Mouse (Mus musculus) limb, embryonic 15.5 days (tissue): ENCODE measurements at regions not wholly inside any gene's neighbourhood (a gene's known extent, or its start where the extent isn't known, plus 50 kb on each side); places are given as distances from the start of the nearest gene placed in this dataset.

Source experiments
- ATAC-seq: fragments of 200-750 bp; cut with Nextera tagmentation; 2 replicates; pipeline ENCODE4 v1.8.0; 2017; ENCODE audit warnings: low read depth, moderate TSS enrichment; ENCODE audit not compliant: insufficient number of reproducible peaks, low FRiP score, low TSS enrichment
- H3K27ac ChIP-seq: fragments of 300-500 bp; sonication (generic); 2 replicates; pipeline ENCODE4 v1.5.1; 2015; ENCODE audit warnings: moderate library complexity, mild to moderate bottlenecking, inconsistent platforms
- H3K27me3 ChIP-seq: fragments of 300-500 bp; sonication (generic); 2 replicates; pipeline ENCODE4 v1.6.1; 2015; ENCODE audit warnings: inconsistent platforms
- H3K36me3 ChIP-seq: fragments of 300-500 bp; sonication (generic); 2 replicates; pipeline ENCODE4 v1.6.1; 2015; ENCODE audit warnings: inconsistent platforms
- H3K4me1 ChIP-seq: fragments of 300-500 bp; sonication (generic); 2 replicates; pipeline ENCODE4 v1.6.1; 2015; ENCODE audit warnings: inconsistent platforms
- H3K4me2 ChIP-seq: fragments of 300-500 bp; sonication (generic); 2 replicates; pipeline ENCODE4 v1.6.1; 2015; ENCODE audit warnings: mild to moderate bottlenecking, inconsistent platforms
- H3K4me3 ChIP-seq: fragments of 300-500 bp; sonication (generic); 2 replicates; pipeline ENCODE4 v1.5.1; 2015; ENCODE audit warnings: mild to moderate bottlenecking, inconsistent platforms
- H3K9ac ChIP-seq: fragments of 300-500 bp; sonication (generic); 2 replicates; pipeline ENCODE4 v1.6.1; 2015; ENCODE audit warnings: inconsistent platforms
- H3K9me3 ChIP-seq: fragments of 300-500 bp; sonication (generic); 2 replicates; pipeline ENCODE4 v1.6.1; 2016; ENCODE audit warnings: inconsistent platforms
- WGBS: fragments of 180-500 bp; shearing (Covaris S2); methylation state at CpG from one replicate; pipeline ENCODE4 v1.1.7; 2015; 5-methylcytosine and 5-hydroxymethylcytosine counted together

- Histone ChIP-seq H3K9ac (no peak overlapping the region), H3K27ac (no peak overlapping the region), H3K4me2 (no peak overlapping the region), H3K27me3 (no peaks in the 10 kb centered on the region), H3K4me3 (no peak overlapping the region), H3K36me3 (no peaks in the 10 kb centered on the region), H3K9me3 (no peaks in the 10 kb centered on the region), H3K4me1 (0 out of 2 replicates have a peak, but pooled peaks cover 3% of the 10 kb centered on the region)
- no peak for ATAC-seq
- WGBS = 30% methylated on average over 4 of the region's 4 CpGs
These were observed 251.4 kb upstream of the Mon1b start for GRCm38 (mm10) chr8:113383974-113384373.

- 57% methylated on average over 2 of the region's 2 CpGs for WGBS
- Histone ChIP-seq H3K27ac (no peak overlapping the region), H3K4me1 (no peaks in the 10 kb centered on the region), H3K4me2 (no peak overlapping the region), H3K36me3 (no peaks in the 10 kb centered on the region), H3K27me3 (no peaks in the 10 kb centered on the region), H3K4me3 (no peak overlapping the region), H3K9me3 (no peaks in the 10 kb centered on the region), H3K9ac (no peak overlapping the region)
- ATAC-seq = no peak
These were observed 245.9 kb upstream of the Mon1b start for GRCm38 (mm10) chr8:113389504-113389903.

DNA sequence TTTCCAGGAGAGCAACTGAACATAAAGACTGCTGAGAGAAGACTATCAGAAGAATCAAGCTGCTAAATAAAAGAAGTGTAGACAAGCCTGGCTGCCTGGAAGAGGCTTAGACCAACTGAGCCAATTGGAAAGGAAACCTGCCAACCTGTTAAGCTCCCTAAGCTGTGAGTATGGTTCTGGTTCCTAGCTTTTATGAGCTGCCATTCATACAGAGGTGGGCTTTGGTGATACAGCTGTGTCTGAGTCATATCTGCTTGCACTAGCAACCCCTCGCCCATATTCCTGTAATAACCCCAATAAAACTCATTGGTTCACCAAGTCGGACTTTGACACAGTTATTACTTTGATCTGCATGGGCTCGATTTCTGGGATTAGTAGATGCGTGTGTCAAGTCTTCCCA is 245.3 kb upstream of the Mon1b start:
- 40% methylated on average over 4 of the region's 4 CpGs for WGBS
- Histone ChIP-seq H3K4me1 (no peaks in the 10 kb centered on the region), H3K36me3 (no peaks in the 10 kb centered on the region), H3K9me3 (no peaks in the 10 kb centered on the region), H3K27ac (no peak overlapping the region), H3K9ac (no peak overlapping the region), H3K27me3 (no peaks in the 10 kb centered on the region), H3K4me3 (no peak overlapping the region), H3K4me2 (no peak overlapping the region)
- ATAC-seq = peak; percentile 81

GRCm38 (mm10) chr8:113394319-113394718 is 241.1 kb upstream of the Mon1b start:
- ATAC-seq = no peak
- Histone ChIP-seq H3K9me3 (no peaks in the 10 kb centered on the region), H3K4me2 (no peak overlapping the region), H3K4me3 (no peak overlapping the region), H3K27ac (no peak overlapping the region), H3K9ac (no peak overlapping the region), H3K27me3 (no peaks in the 10 kb centered on the region), H3K4me1 (no peaks in the 10 kb centered on the region), H3K36me3 (no peaks in the 10 kb centered on the region)
- 77% methylated on average over 4 of the region's 4 CpGs for WGBS

- H3K27ac ChIP-seq = no peak overlapping the region
- ATAC-seq = no peak
- H3K4me2 ChIP-seq = no peak overlapping the region
- H3K9ac ChIP-seq = no peak overlapping the region
- WGBS = 45% methylated on average over 4 of the region's 4 CpGs
- no peaks in the 10 kb centered on the region for H3K9me3 ChIP-seq
- no peak overlapping the region for H3K4me3 ChIP-seq
- no peaks in the 10 kb centered on the region for H3K27me3 ChIP-seq
- no peaks in the 10 kb centered on the region for H3K36me3 ChIP-seq
- no peaks in the 10 kb centered on the region for H3K4me1 ChIP-seq
These were observed 230.2 kb upstream of the Mon1b start for GRCm38 (mm10) chr8:113405158-113405557.

DNA sequence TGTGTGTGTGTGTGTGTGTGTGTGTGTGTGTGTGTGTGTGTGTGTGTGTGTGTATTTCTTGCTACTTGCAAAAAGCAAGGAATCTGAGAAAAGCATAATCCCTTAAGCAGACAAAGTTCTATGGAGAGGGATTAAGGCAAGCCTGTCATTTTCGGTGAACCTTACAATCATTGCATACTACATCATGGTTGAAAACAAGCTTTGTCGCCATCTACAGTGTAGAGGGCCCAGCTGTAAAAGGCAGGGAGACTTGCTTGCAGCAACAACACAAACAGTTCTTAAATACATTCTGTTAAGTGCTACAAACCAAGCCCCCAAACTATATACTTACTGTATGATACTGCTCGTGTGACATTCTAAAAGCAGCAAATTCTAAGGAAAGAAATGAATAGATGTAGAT is 216.0 kb upstream of the Mon1b start:
- Histone ChIP-seq H3K4me1 (no peaks in the 10 kb centered on the region), H3K27ac (no peak overlapping the region), H3K27me3 (0 out of 2 replicates have a peak, but pooled peaks cover 3% of the 10 kb centered on the region), H3K36me3 (no peaks in the 10 kb centered on the region), H3K9ac (no peak overlapping the region), H3K9me3 (no peaks in the 10 kb centered on the region), H3K4me2 (no peak overlapping the region), H3K4me3 (no peak overlapping the region)
- ATAC-seq = no peak
- 82% methylated on average over 3 of the region's 3 CpGs for WGBS

- Histone ChIP-seq H3K36me3 (no peaks in the 10 kb centered on the region), H3K9ac (no peak overlapping the region), H3K4me2 (no peak overlapping the region), H3K27me3 (no peaks in the 10 kb centered on the region), H3K27ac (no peak overlapping the region), H3K4me3 (no peak overlapping the region), H3K4me1 (no peaks in the 10 kb centered on the region), H3K9me3 (no peaks in the 10 kb centered on the region)
- ATAC-seq = no peak
- 75% methylated on average over 2 of the region's 2 CpGs for WGBS
These were observed 212.7 kb upstream of the Mon1b start for GRCm38 (mm10) chr8:113422651-113423050.

- Histone ChIP-seq H3K36me3 (no peaks in the 10 kb centered on the region), H3K27me3 (no peaks in the 10 kb centered on the region), H3K4me1 (no peaks in the 10 kb centered on the region), H3K4me3 (no peak overlapping the region), H3K27ac (no peak overlapping the region), H3K9me3 (no peaks in the 10 kb centered on the region), H3K9ac (no peak overlapping the region), H3K4me2 (no peak overlapping the region)
- WGBS = 56% methylated on average over 7 of the region's 7 CpGs
- ATAC-seq = no peak
These were observed 196.3 kb upstream of the Mon1b start for GRCm38 (mm10) chr8:113439088-113439487.

DNA sequence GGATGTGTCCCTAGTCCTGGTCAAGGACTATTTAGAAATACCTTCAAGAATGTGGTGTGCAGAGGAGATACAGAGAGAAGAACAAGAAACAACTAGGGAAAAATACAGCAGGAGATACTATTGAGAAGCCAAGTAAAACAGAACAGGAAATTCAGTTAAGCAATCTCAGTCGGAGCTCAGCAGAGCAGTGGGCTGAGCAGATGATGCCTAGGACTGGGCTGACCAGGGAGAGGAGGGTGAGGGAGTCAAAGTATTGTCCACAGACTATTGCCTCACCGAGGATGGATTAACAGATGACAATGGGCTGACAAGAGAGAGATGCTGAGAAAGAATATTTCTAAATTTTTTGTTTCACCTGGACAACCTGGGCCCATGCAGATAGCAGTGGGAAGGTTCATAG is 181.4 kb upstream of the Mon1b start:
- Histone ChIP-seq H3K4me2 (no peak overlapping the region), H3K4me3 (no peak overlapping the region), H3K27me3 (no peaks in the 10 kb centered on the region), H3K36me3 (no peaks in the 10 kb centered on the region), H3K9me3 (no peaks in the 10 kb centered on the region), H3K9ac (no peak overlapping the region), H3K4me1 (no peaks in the 10 kb centered on the region), H3K27ac (no peak overlapping the region)
- 87% methylated on average over 2 of the region's 2 CpGs for WGBS
- no peak for ATAC-seq

DNA sequence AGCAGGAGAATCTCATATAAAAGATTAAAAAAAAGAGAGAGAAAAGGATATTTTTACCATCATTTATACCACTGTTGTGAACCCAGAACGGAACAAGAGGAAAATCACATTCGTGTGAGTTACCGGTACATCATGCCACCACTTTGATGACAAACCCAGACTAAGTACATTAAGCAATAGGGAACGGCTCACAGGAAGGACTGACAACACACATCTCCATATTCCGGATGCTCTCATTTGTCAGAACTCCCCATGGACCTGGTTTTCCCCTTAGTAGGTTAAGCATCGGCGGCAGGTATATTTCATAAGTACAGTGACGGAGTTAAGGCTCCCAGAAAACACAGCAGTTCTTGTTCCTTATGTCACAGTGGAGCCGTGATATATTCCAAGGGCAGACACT is 170.8 kb upstream of the Mon1b start:
- no peak overlapping the region for H3K4me2 ChIP-seq
- no peak overlapping the region for H3K4me3 ChIP-seq
- H3K9ac ChIP-seq = no peak overlapping the region
- ATAC-seq = no peak
- H3K36me3 ChIP-seq = no peaks in the 10 kb centered on the region
- 80% methylated on average over 9 of the region's 9 CpGs for WGBS
- no peaks in the 10 kb centered on the region for H3K4me1 ChIP-seq
- H3K9me3 ChIP-seq = no peaks in the 10 kb centered on the region
- H3K27ac ChIP-seq = no peak overlapping the region
- no peaks in the 10 kb centered on the region for H3K27me3 ChIP-seq

DNA sequence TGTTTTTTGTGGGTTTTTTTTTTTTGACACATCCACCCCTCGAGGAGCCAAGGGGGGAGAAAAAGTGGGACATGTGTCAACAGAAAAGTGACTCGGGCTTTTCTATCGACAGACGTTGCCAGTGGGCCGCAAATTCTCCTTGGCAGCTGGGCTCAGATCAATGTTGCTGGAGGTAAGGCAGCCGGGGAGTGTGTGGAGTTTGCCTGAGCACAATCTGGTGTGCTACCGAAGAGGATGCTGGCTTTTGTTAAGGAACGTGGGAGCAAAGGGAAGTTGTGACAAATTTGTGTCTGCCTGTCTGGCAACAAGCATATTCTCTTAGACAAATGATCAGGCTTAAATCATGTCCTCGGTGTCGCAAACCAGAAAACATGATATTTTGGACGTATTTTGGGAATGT is 170.2 kb upstream of the Mon1b start:
- Histone ChIP-seq H3K9me3 (no peaks in the 10 kb centered on the region), H3K4me3 (no peak overlapping the region), H3K4me2 (no peak overlapping the region), H3K27ac (no peak overlapping the region), H3K36me3 (no peaks in the 10 kb centered on the region), H3K27me3 (no peaks in the 10 kb centered on the region), H3K9ac (no peak overlapping the region), H3K4me1 (no peaks in the 10 kb centered on the region)
- 62% methylated on average over 11 of the region's 11 CpGs for WGBS
- no peak for ATAC-seq

DNA sequence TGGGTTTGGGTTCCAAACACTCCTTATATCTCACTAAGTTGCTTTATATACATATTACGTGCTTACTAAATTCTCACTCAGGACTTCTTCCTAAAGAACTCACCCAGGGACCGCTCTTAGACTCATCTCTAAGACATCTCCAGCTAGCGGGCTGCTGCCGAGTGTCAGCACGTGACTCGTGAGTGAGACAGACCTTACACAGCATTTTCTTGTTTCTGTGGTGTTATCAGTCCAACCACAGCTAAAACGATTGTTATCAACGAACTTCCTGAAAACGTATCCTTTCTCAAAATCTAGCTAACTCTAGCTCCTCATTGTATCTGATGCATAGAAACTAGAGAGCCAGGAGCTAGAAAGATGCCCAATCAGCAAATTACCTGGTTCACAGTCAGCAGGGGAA is 168.7 kb upstream of the Mon1b start:
- H3K9ac ChIP-seq = no peak overlapping the region
- ATAC-seq = no peak
- no peak overlapping the region for H3K27ac ChIP-seq
- H3K4me2 ChIP-seq = no peak overlapping the region
- WGBS = 89% methylated on average over 9 of the region's 9 CpGs
- H3K27me3 ChIP-seq = no peaks in the 10 kb centered on the region
- no peaks in the 10 kb centered on the region for H3K36me3 ChIP-seq
- no peaks in the 10 kb centered on the region for H3K4me1 ChIP-seq
- H3K4me3 ChIP-seq = no peak overlapping the region
- no peaks in the 10 kb centered on the region for H3K9me3 ChIP-seq

- no peaks in the 10 kb centered on the region for H3K4me1 ChIP-seq
- WGBS = 84% methylated on average over 2 of the region's 2 CpGs
- ATAC-seq = no peak
- H3K27ac ChIP-seq = no peak overlapping the region
- no peak overlapping the region for H3K9ac ChIP-seq
- H3K36me3 ChIP-seq = no peaks in the 10 kb centered on the region
- H3K4me2 ChIP-seq = no peak overlapping the region
- H3K9me3 ChIP-seq = no peaks in the 10 kb centered on the region
- H3K27me3 ChIP-seq = no peaks in the 10 kb centered on the region
- H3K4me3 ChIP-seq = no peak overlapping the region
These were observed 145.8 kb upstream of the Mon1b start for GRCm38 (mm10) chr8:113489436-113490107.
